Mouse (Mus musculus) E14TG2a.4 (cell line): ENCODE measurements around the gene Hspa8.
A peak's percentile ranks its signal among the peaks of the same experiment; 100 is the strongest.

Source experiments
- CTCF ChIP-seq: conservative IDR thresholded peaks from 2 replicates; pipeline ENCODE4 v1.5.1; 2014; ENCODE audit warnings: low read length
- NANOG ChIP-seq: IDR thresholded peaks from 2 replicates; pipeline ENCODE4 v1.6.1; 2014; ENCODE audit warnings: borderline replicate concordance, low read length, mixed read lengths
- POU5F1 ChIP-seq: IDR thresholded peaks from 2 replicates; pipeline ENCODE4 v1.6.1; 2014; ENCODE audit warnings: low read length, borderline replicate concordance

DNA sequence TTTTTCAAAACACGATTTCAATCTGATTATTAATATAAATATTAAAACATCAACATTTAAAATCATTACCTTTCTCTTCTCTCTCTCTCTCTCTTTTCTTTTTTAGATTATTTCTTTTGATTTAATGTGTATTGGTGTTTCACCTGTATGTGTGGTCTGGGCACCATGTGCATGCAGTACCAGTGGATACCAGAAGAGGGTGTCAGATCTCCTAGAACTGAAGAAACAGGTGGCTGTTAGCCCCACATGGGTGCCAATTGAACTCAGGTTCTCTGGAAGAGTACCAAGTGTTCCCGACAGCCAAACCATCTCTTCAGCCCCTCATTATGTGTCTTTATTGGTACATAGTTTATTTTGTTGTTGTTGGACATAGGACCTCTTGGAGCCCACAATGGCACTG, 11.1 kb downstream of the Hspa8 start:
- TF ChIP-seq CTCF (peak; percentile 73), POU5F1 (no peak), NANOG (no peak)
